Mouse (Mus musculus) spleen, adult 2 months (tissue): ENCODE data around the gene Gm45234.

Experiments
- CTCF ChIP-seq: fragments of 200-500 bp; IDR thresholded peaks from 2 replicates; pipeline ENCODE4 v1.5.1; 2011; ENCODE audit warnings: mild to moderate bottlenecking, inconsistent platforms; ENCODE audit not compliant: insufficient read depth, insufficient read length, insufficient replicate concordance; ENCODE audit errors: extremely low read depth
- POLR2A ChIP-seq: fragments of 200-500 bp; IDR thresholded peaks from 2 replicates; pipeline ENCODE4 v1.6.1; 2011; ENCODE audit warnings: low read depth, low read length, inconsistent platforms

DNA sequence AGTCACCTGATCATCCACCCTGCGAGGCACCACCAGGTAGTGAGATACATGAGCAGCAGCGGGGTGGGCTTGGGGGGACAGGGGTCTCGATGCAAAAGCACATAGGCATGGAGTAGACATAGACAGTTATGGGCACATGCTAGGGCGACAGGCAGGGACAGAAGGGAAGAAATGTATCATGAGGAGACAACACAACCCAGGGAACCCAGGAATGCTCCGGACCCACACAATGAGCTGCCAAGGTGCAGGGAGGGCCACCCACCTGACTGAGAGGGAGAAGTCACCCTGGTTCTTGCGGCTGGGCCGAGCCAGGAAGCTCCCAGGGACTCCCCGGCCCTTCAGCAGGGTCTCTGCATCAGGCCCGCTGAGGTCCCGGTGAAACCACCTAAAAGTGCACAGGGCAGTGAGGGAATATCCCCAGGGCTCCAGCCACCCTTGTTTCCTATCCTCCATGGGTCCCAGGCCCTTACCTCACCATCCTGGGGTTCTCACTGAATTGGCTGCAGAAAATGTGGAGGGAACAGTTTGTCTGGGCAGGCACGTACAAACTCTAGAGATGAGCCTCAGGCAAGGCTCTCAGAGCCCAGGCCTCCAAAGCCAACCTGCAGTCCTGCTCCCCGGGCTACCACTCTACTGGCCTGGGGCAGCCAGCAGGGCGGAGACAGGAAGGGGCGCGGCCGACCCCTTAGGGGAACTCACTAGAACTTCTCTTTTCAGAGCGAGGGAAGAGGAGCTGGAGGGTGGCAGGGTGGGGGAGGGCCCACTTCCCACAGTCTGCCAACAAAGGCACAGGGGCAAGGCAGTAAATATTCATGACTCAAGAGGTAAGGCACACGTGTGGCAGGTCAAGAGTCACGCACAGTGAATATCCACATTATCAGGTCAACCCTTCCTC, 23.1 kb downstream of the Gm45234 start:
- TF ChIP-seq CTCF (peak; percentile 9; the same call in 1 of the 2 replicates), POLR2A (peak; percentile 92)
